Mouse (Mus musculus) liver, embryonic 14.5 days (tissue): ENCODE results near the gene Rdh16f2. TPM values are rescaled to one million over a fixed set of nuclear protein-coding genes. Genes with fewer than 3 reads are reported as not detected.

Source experiments
- ATAC-seq: fragments of 200-750 bp; cut with Nextera tagmentation; 2 replicates; pipeline ENCODE4 v1.8.0; 2017; ENCODE audit warnings: moderate number of reproducible peaks, mild to moderate bottlenecking, moderate library complexity; ENCODE audit not compliant: insufficient read depth
- DNase-seq, 3 experiments: peaks; one replicate each; pipeline ENCODE4 v3.0.0-alpha.2; 2012 to 2013; ENCODE audit warnings: low read depth in 3 of 3, low spot score in 3 of 3
- H3K27ac ChIP-seq: fragments of 300-500 bp; sonication (generic); 2 replicates; pipeline ENCODE4 v1.5.1; 2014; ENCODE audit warnings: moderate library complexity, mild to moderate bottlenecking, control low read depth, inconsistent platforms
- H3K27me3 ChIP-seq: fragments of 300-500 bp; sonication (generic); 2 replicates; pipeline ENCODE4 v1.6.1; 2014; ENCODE audit warnings: mild to moderate bottlenecking, low read length, moderate library complexity; ENCODE audit not compliant: control insufficient read depth, insufficient read depth
- H3K36me3 ChIP-seq: fragments of 300-500 bp; sonication (generic); replicated peaks from 2 replicates; pipeline ENCODE4 v1.6.1; 2014; ENCODE audit warnings: low read depth; ENCODE audit not compliant: control insufficient read depth, insufficient read depth
- H3K4me1 ChIP-seq, 2 experiments: fragments of 200-500 bp in 1 of 2; fragments of 300-500 bp in 1 of 2; sonication (generic) in 1 of 2; replicated peaks; 2 replicates each; pipeline ENCODE4 v1.6.1; 2012 to 2014; ENCODE audit warnings: antibody characterized with exemption in 1 of 2, inconsistent platforms in 1 of 2, low read length in 1 of 2; ENCODE audit not compliant: control insufficient read depth in 2 of 2, insufficient read depth in 2 of 2
- H3K4me2 ChIP-seq: fragments of 300-500 bp; sonication (generic); 2 replicates; pipeline ENCODE4 v1.6.1; 2014; ENCODE audit warnings: low read depth, mild to moderate bottlenecking, control low read depth, moderate library complexity
- H3K4me3 ChIP-seq, 2 experiments: fragments of 200-500 bp in 1 of 2; fragments of 300-500 bp in 1 of 2; sonication (generic) in 1 of 2; 2 replicates each; pipeline ENCODE4 v1.5.1; 2012 to 2014; ENCODE audit warnings: low read depth in 2 of 2, low read length in 2 of 2, mild to moderate bottlenecking in 2 of 2, control low read depth in 1 of 2, inconsistent platforms in 1 of 2, moderate library complexity in 1 of 2; ENCODE audit not compliant: insufficient read depth in 1 of 2
- H3K9ac ChIP-seq: fragments of 300-500 bp; sonication (generic); replicated peaks from 2 replicates; pipeline ENCODE4 v1.6.1; 2014; ENCODE audit warnings: mild to moderate bottlenecking, control low read depth, moderate library complexity
- H3K9me3 ChIP-seq: fragments of 300-500 bp; sonication (generic); 2 replicates; pipeline ENCODE4 v1.6.1; 2016; ENCODE audit warnings: low read length, mixed read lengths; ENCODE audit not compliant: control insufficient read depth
- CTCF ChIP-seq: IDR thresholded peaks from 2 replicates; pipeline ENCODE4 v1.5.1; 2016; ENCODE audit warnings: antibody characterized with exemption, low read depth, control low read depth
- EP300 ChIP-seq: IDR thresholded peaks from 2 replicates; pipeline ENCODE4 v1.6.1; 2016; ENCODE audit warnings: antibody characterized with exemption, low read depth
- WGBS: fragments of 180-500 bp; shearing (Covaris S2); extraction: QIAGEN DNeasy Blood & Tissue Kit; methylation state at CpG from one replicate; pipeline ENCODE4 v1.1.7; 2014; ENCODE audit not compliant: insufficient replicate concordance; 5-methylcytosine and 5-hydroxymethylcytosine counted together
- polyA plus RNA-seq, 2 experiments: library from polyadenylated mRNA; depleted of rRNA in 1 of 2; stranded (reverse) in 1 of 2; unstranded in 1 of 2; fragments of >200 nt; fragmentation: Nextera tagmentation in 1 of 2; extraction: Ambion mirVana in 1 of 2; gene quantifications; 2 replicates each; pipeline versions ENCODE4 v1.2.1 to v1.2.3; 2012 to 2014

Gene Rdh16f2
- polyA plus RNA-seq, 2 experiments: 0.08 to 0.09 TPM

GRCm38 (mm10) chr10:127922241-127922640 lies 56.0 kb downstream of the Rdh16f2 start:
- Histone ChIP-seq H3K27ac (no peak overlapping the region), H3K27me3 (no peaks in the 10 kb centered on the region), H3K4me2 (no peak overlapping the region), H3K36me3 (no peaks in the 10 kb centered on the region), H3K9ac (no peak overlapping the region), H3K4me3 (no peak overlapping the region), H3K4me1 (no peaks in the 10 kb centered on the region), H3K9me3 (no peaks in the 10 kb centered on the region)
- TF ChIP-seq EP300: no peak
- no peak for TF ChIP-seq CTCF
- no peak for DNase-seq
- no peak for ATAC-seq
- 58% methylated on average over 1 of the region's 1 CpGs for WGBS

DNA sequence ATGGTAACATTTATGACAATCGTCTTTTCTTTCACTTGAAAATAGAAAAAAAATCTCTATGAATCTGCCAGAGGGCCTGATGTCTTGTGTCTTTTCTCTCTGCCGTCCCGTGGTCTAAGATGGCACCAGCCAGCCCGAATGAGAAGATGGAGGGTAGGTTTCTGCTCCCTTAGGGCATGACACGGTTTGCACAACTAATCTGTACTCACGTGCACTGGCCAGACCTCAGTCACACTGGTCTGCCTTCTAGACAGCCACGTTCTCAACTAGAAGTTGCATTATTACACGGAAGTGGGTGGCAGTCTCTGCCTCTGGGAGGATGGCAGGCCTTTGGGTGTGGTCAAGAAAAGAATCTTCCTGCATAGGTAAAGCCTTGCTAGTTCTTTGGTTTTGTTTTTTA lies 56.8 kb downstream of the Rdh16f2 start:
- no peak for TF ChIP-seq CTCF
- TF ChIP-seq EP300: no peak
- Histone ChIP-seq H3K9me3 (no peaks in the 10 kb centered on the region), H3K27ac (no peak overlapping the region), H3K9ac (no peak overlapping the region), H3K4me2 (no peak overlapping the region), H3K36me3 (no peaks in the 10 kb centered on the region), H3K4me1 (no peaks in the 10 kb centered on the region), H3K27me3 (no peaks in the 10 kb centered on the region), H3K4me3 (no peak overlapping the region)
- ATAC-seq (no peak), DNase-seq (no peak)
- WGBS: 67% methylated on average over 8 of the region's 8 CpGs

GRCm38 (mm10) chr10:127924597-127925378 lies 58.5 kb downstream of the Rdh16f2 start:
- no peak for ATAC-seq
- H3K27ac ChIP-seq: no peak overlapping the region
- 56% methylated on average over 7 of the region's 7 CpGs for WGBS

More at GRCm38 (mm10) chr10:127924597-127925378, 58.5 kb downstream of the Rdh16f2 start:
- H3K4me1 ChIP-seq: no peaks in the 10 kb centered on the region
- no peak overlapping the region for H3K4me3 ChIP-seq
- H3K9ac ChIP-seq: no peak overlapping the region
- no peaks in the 10 kb centered on the region for H3K9me3 ChIP-seq
- H3K36me3 ChIP-seq: no peaks in the 10 kb centered on the region
- H3K27me3 ChIP-seq: no peaks in the 10 kb centered on the region
- DNase-seq: no peak
- no peak for TF ChIP-seq EP300
- no peak overlapping the region for H3K4me2 ChIP-seq

Other genes starting within 250 kb of the Rdh16f2 start
- gene Lrp1, start 245.3 kb upstream of the Rdh16f2 start, polyA plus RNA-seq (2012; rRNA removed): 14.1 and 18.2 TPM in 2 replicates
- gene Lrp1, start 245.3 kb upstream of the Rdh16f2 start, polyA plus RNA-seq (2014; fragmentation: Nextera tagmentation; extraction: Ambion mirVana): 13.2 and 16.1 TPM in 2 replicates
- gene Stat6, start 223.5 kb upstream of the Rdh16f2 start, polyA plus RNA-seq (2012; rRNA removed): 10.9 TPM in 2 replicates
- gene Stat6, start 223.5 kb upstream of the Rdh16f2 start, polyA plus RNA-seq (2014; fragmentation: Nextera tagmentation; extraction: Ambion mirVana): 10.2 and 12.4 TPM in 2 replicates
- gene Nemp1, start 199.6 kb upstream of the Rdh16f2 start, polyA plus RNA-seq (2012; rRNA removed): 5.0 and 5.5 TPM in 2 replicates
- gene Nemp1, start 199.6 kb upstream of the Rdh16f2 start, polyA plus RNA-seq (2014; fragmentation: Nextera tagmentation; extraction: Ambion mirVana): 5.6 and 5.7 TPM in 2 replicates
- 4.0 and 4.1 TPM in 2 replicates for gene Nab2, start 197.9 kb upstream of the Rdh16f2 start, polyA plus RNA-seq (2012; rRNA removed)
- 0.88 and 1.1 TPM in 2 replicates for gene Nab2, start 197.9 kb upstream of the Rdh16f2 start, polyA plus RNA-seq (2014; fragmentation: Nextera tagmentation; extraction: Ambion mirVana)
- 0.25 and 0.30 TPM in 2 replicates for gene Myo1a, start 161.3 kb upstream of the Rdh16f2 start, polyA plus RNA-seq (2012; rRNA removed)
- 0.06 and 0.19 TPM in 2 replicates for gene Myo1a, start 161.3 kb upstream of the Rdh16f2 start, polyA plus RNA-seq (2014; fragmentation: Nextera tagmentation; extraction: Ambion mirVana)
- 20.7 and 27.9 TPM in 2 replicates for gene Tac2, start 142.0 kb upstream of the Rdh16f2 start, polyA plus RNA-seq (2012; rRNA removed)
- gene Tac2, start 142.0 kb upstream of the Rdh16f2 start, polyA plus RNA-seq (2014; fragmentation: Nextera tagmentation; extraction: Ambion mirVana): 26.8 and 31.3 TPM in 2 replicates
- 1.9 and 2.1 TPM in 2 replicates for gene Zbtb39, start 126.9 kb upstream of the Rdh16f2 start, polyA plus RNA-seq (2012; rRNA removed)
- gene Zbtb39, start 126.9 kb upstream of the Rdh16f2 start, polyA plus RNA-seq (2014; fragmentation: Nextera tagmentation; extraction: Ambion mirVana): 0.72 and 0.83 TPM in 2 replicates
- 9.1 and 11.5 TPM in 2 replicates for gene Gpr182, start 114.7 kb upstream of the Rdh16f2 start, polyA plus RNA-seq (2012; rRNA removed)
- gene Gpr182, start 114.7 kb upstream of the Rdh16f2 start, polyA plus RNA-seq (2014; fragmentation: Nextera tagmentation; extraction: Ambion mirVana): 3.7 and 4.3 TPM in 2 replicates
- 0.15 and 0.18 TPM in 2 replicates for gene Rdh1, start 106.8 kb upstream of the Rdh16f2 start, polyA plus RNA-seq (2012; rRNA removed)
- 0.09 and 0.17 TPM in 2 replicates for gene Rdh1, start 106.8 kb upstream of the Rdh16f2 start, polyA plus RNA-seq (2014; fragmentation: Nextera tagmentation; extraction: Ambion mirVana)
- 0.03 and 0.06 TPM in 2 replicates for gene Rdh16f1, start 106.7 kb upstream of the Rdh16f2 start, polyA plus RNA-seq (2012; rRNA removed)
- 0.11 TPM in 1 of 2 replicates, not detected in the other for gene Rdh16f1, start 106.7 kb upstream of the Rdh16f2 start, polyA plus RNA-seq (2014; fragmentation: Nextera tagmentation; extraction: Ambion mirVana)
- 0.07 TPM in 1 of 2 replicates, not detected in the other for gene Rdh9, start 90.1 kb upstream of the Rdh16f2 start, polyA plus RNA-seq (2012; rRNA removed)
- not detected in 2 replicates for gene Rdh9, start 90.1 kb upstream of the Rdh16f2 start, polyA plus RNA-seq (2014; fragmentation: Nextera tagmentation; extraction: Ambion mirVana)
- 0.03 TPM in 1 of 2 replicates, not detected in the other for gene Rdh16, start 65.3 kb upstream of the Rdh16f2 start, polyA plus RNA-seq (2012; rRNA removed)
- not detected in 2 replicates for gene Rdh16, start 65.3 kb upstream of the Rdh16f2 start, polyA plus RNA-seq (2014; fragmentation: Nextera tagmentation; extraction: Ambion mirVana)
- gene Rdh19, start 16.5 kb upstream of the Rdh16f2 start, polyA plus RNA-seq (2012; rRNA removed): 0.03 and 0.06 TPM in 2 replicates
- gene Rdh19, start 16.5 kb upstream of the Rdh16f2 start, polyA plus RNA-seq (2014; fragmentation: Nextera tagmentation; extraction: Ambion mirVana): not detected in 2 replicates
- 0.92 and 1.1 TPM in 2 replicates for gene Rdh7, start 22.3 kb downstream of the Rdh16f2 start, polyA plus RNA-seq (2012; rRNA removed)
- 1.9 and 2.0 TPM in 2 replicates for gene Rdh7, start 22.3 kb downstream of the Rdh16f2 start, polyA plus RNA-seq (2014; fragmentation: Nextera tagmentation; extraction: Ambion mirVana)
- gene Sdr9c7, start 32.0 kb downstream of the Rdh16f2 start, polyA plus RNA-seq (2012; rRNA removed): not detected in 2 replicates
- not detected in 2 replicates for gene Sdr9c7, start 32.0 kb downstream of the Rdh16f2 start, polyA plus RNA-seq (2014; fragmentation: Nextera tagmentation; extraction: Ambion mirVana)
- not detected in 2 replicates for gene Hsd17b6, start 141.1 kb downstream of the Rdh16f2 start, polyA plus RNA-seq (2012; rRNA removed)
- not detected in 2 replicates for gene Hsd17b6, start 141.1 kb downstream of the Rdh16f2 start, polyA plus RNA-seq (2014; fragmentation: Nextera tagmentation; extraction: Ambion mirVana)
- 26.3 and 42.0 TPM in 2 replicates for gene Prim1, start 148.7 kb downstream of the Rdh16f2 start, polyA plus RNA-seq (2012; rRNA removed)
- gene Prim1, start 148.7 kb downstream of the Rdh16f2 start, polyA plus RNA-seq (2014; fragmentation: Nextera tagmentation; extraction: Ambion mirVana): 78.2 and 84.1 TPM in 2 replicates
- gene Naca, start 169.1 kb downstream of the Rdh16f2 start, polyA plus RNA-seq (2012; rRNA removed): 160 and 272 TPM in 2 replicates
- gene Naca, start 169.1 kb downstream of the Rdh16f2 start, polyA plus RNA-seq (2014; fragmentation: Nextera tagmentation; extraction: Ambion mirVana): 519 and 530 TPM in 2 replicates
- 20.9 and 40.1 TPM in 2 replicates for gene Ptges3, start 192.5 kb downstream of the Rdh16f2 start, polyA plus RNA-seq (2012; rRNA removed)
- gene Ptges3, start 192.5 kb downstream of the Rdh16f2 start, polyA plus RNA-seq (2014; fragmentation: Nextera tagmentation; extraction: Ambion mirVana): 233 and 244 TPM in 2 replicates
- 910 and 999 TPM in 2 replicates for gene Atp5b, start 216.8 kb downstream of the Rdh16f2 start, polyA plus RNA-seq (2012; rRNA removed)
- 1,823 and 1,877 TPM in 2 replicates for gene Atp5b, start 216.8 kb downstream of the Rdh16f2 start, polyA plus RNA-seq (2014; fragmentation: Nextera tagmentation; extraction: Ambion mirVana)
- 9.5 TPM in 2 replicates for gene Baz2a, start 225.1 kb downstream of the Rdh16f2 start, polyA plus RNA-seq (2012; rRNA removed)
- gene Baz2a, start 225.1 kb downstream of the Rdh16f2 start, polyA plus RNA-seq (2014; fragmentation: Nextera tagmentation; extraction: Ambion mirVana): 9.1 and 10.3 TPM in 2 replicates